Mouse (Mus musculus) A20 (cell line): ENCODE results near the gene Nr1h4.
"Not testable (repeated sequence)": the region's sequence is repeated elsewhere in the genome, so short reads cannot be mapped to it uniquely, and the experiment has no call there.

Experiments
- DNase-seq: peaks from one replicate; pipeline ENCODE4 v3.0.0-alpha.2; 2011; ENCODE audit warnings: low read depth, low spot score

Gene Nr1h4

GRCm38 (mm10) chr10:89532929-89533727, at the start of gene Nr1h4:
Gene Nr1h4 (minus strand): TSS chr10:89533585.
- no peak for DNase-seq

GRCm38 (mm10) chr10:89578801-89579200, 45.4 kb upstream of the Nr1h4 start:
- no peak for DNase-seq

GRCm38 (mm10) chr10:89577666-89578065, 44.3 kb upstream of the Nr1h4 start:
- no peak for DNase-seq

- no peak for DNase-seq
Observed at GRCm38 (mm10) chr10:89573421-89573820, 40.0 kb upstream of the Nr1h4 start.

- no peak for DNase-seq
Observed at GRCm38 (mm10) chr10:89572946-89573345, 39.6 kb upstream of the Nr1h4 start.

GRCm38 (mm10) chr10:89567391-89567790, 34.0 kb upstream of the Nr1h4 start:
- DNase-seq, result no peak

GRCm38 (mm10) chr10:89565301-89566022, 32.1 kb upstream of the Nr1h4 start:
- no peak for DNase-seq

GRCm38 (mm10) chr10:89562113-89562512, 28.7 kb upstream of the Nr1h4 start:
- no peak for DNase-seq

GRCm38 (mm10) chr10:89559351-89559750, 26.0 kb upstream of the Nr1h4 start:
- DNase-seq, result no peak

- not testable (repeated sequence) for DNase-seq
Observed at GRCm38 (mm10) chr10:89554885-89555284, 21.5 kb upstream of the Nr1h4 start.

GRCm38 (mm10) chr10:89553855-89554254, 20.5 kb upstream of the Nr1h4 start:
- not testable (repeated sequence) for DNase-seq

- DNase-seq, result no peak
Observed at GRCm38 (mm10) chr10:89553015-89553414, 19.6 kb upstream of the Nr1h4 start.

- DNase-seq, result no peak
Observed at GRCm38 (mm10) chr10:89551657-89552056, 18.3 kb upstream of the Nr1h4 start.

GRCm38 (mm10) chr10:89548028-89548427, 14.6 kb upstream of the Nr1h4 start:
- DNase-seq, result no peak

GRCm38 (mm10) chr10:89546989-89547388, 13.6 kb upstream of the Nr1h4 start:
- no peak for DNase-seq

GRCm38 (mm10) chr10:89543867-89544266, 10.5 kb upstream of the Nr1h4 start:
- DNase-seq, result no peak

- DNase-seq, result no peak
Observed at GRCm38 (mm10) chr10:89542321-89542720, 8.9 kb upstream of the Nr1h4 start.

GRCm38 (mm10) chr10:89532451-89532850, 934 bp downstream of the Nr1h4 start:
- DNase-seq, result no peak

GRCm38 (mm10) chr10:89531976-89532375, 1.4 kb downstream of the Nr1h4 start:
- no peak for DNase-seq

GRCm38 (mm10) chr10:89531194-89531634, 2.2 kb downstream of the Nr1h4 start:
- no peak for DNase-seq

GRCm38 (mm10) chr10:89527054-89527453, 6.3 kb downstream of the Nr1h4 start:
- no peak for DNase-seq

- no peak for DNase-seq
Observed at GRCm38 (mm10) chr10:89525823-89526222, 7.6 kb downstream of the Nr1h4 start.

- DNase-seq, result no peak
Observed at GRCm38 (mm10) chr10:89522481-89522880, 10.9 kb downstream of the Nr1h4 start.
